In the genomic region with DNA sequence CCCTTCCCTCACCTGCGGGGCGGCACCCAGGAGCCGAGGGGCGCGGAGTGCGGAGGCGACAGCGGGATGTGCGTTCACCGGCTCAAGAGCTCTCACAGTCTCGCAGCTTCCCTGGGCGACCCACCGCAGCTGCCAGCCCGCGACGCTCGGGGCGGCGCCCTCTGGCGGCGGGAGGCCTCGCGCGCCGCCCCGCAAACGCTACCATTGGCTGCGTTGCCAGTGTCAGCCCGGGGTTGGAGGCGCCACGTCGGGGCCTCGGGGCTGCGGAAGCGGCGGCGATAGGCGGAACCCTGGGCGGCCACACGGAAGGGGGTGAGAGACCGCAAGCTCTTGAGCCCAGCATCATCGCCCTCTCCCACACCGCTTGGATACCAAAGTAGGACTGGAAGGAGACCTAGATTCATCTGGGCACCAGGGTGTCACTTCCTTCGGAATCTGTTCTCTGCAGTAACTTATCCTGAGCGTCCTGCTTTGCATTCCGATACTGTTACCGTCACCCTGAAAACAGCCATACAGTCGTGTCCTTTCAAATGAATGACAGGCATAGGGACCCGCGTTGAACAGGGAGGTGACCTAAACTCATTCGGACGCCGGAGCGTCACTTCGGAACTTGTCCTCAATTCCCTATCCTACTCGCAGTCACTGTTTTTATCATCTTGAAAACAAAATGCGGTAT, we compare ENCODE assay signal across 8 mouse cellular contexts. TPM values are rescaled to one million over a fixed set of nuclear protein-coding genes. Genes with fewer than 3 reads are reported as not detected.
DNase-seq lines count a peak whose midpoint lies in the region; ATAC-seq and TF ChIP-seq lines count a peak whose summit lies in the region.

A gene (minus strand): TSS at position 186 of the 676 bp plus-strand sequence.

- POLR2A ChIA-PET in Patski (lab: Charles Lee) = interaction anchor here (3.8 kb wide), 1 partner anchor 26 kb away, joined by 13 read pairs; a partner anchor contains a TSS

- H3K4me3 ChIP-seq in hindbrain, embryonic 14.5 days (replicated peaks; ENCODE audit: low read length) = peak within 1 kb of the TSS; percentile 96

- H3K27ac ChIP-seq in hindbrain, embryonic 14.5 days = peak within 1 kb of the TSS; percentile 88

- no peaks in the 10 kb centered on the region for H3K36me3 ChIP-seq in hindbrain, embryonic 14.5 days (replicated peaks; ENCODE audit: control insufficient read depth, insufficient read depth)

- no peaks in the 10 kb centered on the region for H3K27me3 ChIP-seq in Patski
- no peaks in the 10 kb centered on the region for H3K27me3 ChIP-seq in hindbrain, embryonic 14.5 days (ENCODE audit: control insufficient read depth, insufficient read depth, low read length)

- peak; percentile 100 for TF ChIP-seq CTCF in Patski (IDR thresholded peaks at IDR 0.05)

- H3K4me1 ChIP-seq in hindbrain, embryonic 14.5 days (replicated peaks; ENCODE audit: control insufficient read depth, insufficient read depth, low read length) = peaks cover 15% of the 10 kb centered on the region

- H3K9ac ChIP-seq in hindbrain, embryonic 14.5 days = peak within 1 kb of the TSS; percentile 80

- H3K9me3 ChIP-seq in hindbrain, embryonic 14.5 days (ENCODE audit: control insufficient read depth, low read length) = no peaks in the 10 kb centered on the region

- CTCF ChIA-PET in Patski (lab: Charles Lee) = interaction anchor here (1.1 to 3.3 kb wide), 3 partner anchors 8 to 13 kb away, joined by 3 to 35 read pairs (median 4); no protein-coding TSS in a partner anchor

- in situ Hi-C loops in Patski (cut with MboI; ENCODE audit: low pct_unique_long_range_greater_than_20kb) = no loop called here

- DNase-seq in Patski (ENCODE audit: low read depth, low spot score) = peak; percentile 49
- peak; percentile 90 to 91 for DNase-seq in cerebellum, postnatal 14 days
- peak; percentile 80 to 81 for DNase-seq in frontal cortex, postnatal 25 days (ENCODE audit: low spot score in 2 of 2)
- peak; percentile 93 for DNase-seq in hindbrain, embryonic 14.5 days (ENCODE audit: low spot score)
- peak; percentile 91 for DNase-seq in layer of hippocampus, postnatal 36 days
- peak; percentile 92 for DNase-seq in lung, postnatal 36 days
- DNase-seq in retina, postnatal 1 day = peak; percentile 95
- DNase-seq in urinary bladder, adult 18-20 months (ENCODE audit: low spot score in 2 of 2) = peak; percentile 82 to 89

- peak; percentile 96 for ATAC-seq in Patski
- ATAC-seq in hindbrain, embryonic 14.5 days (ENCODE audit: low FRiP score) = peak; percentile 94

- WGBS in hindbrain, embryonic 14.5 days = under 1% methylated on average over 54 of the region's 57 CpGs

- H3K4me2 ChIP-seq in hindbrain, embryonic 14.5 days (replicated peaks) = peak within 1 kb of the TSS; percentile 67

RNA-seq across cellular contexts. Expression of the gene that starts here (rescaled TPM):
- 75.4 TPM for polyA plus RNA-seq in Patski (2021)
- polyA plus RNA-seq in hindbrain, embryonic 14.5 days (2014; fragmentation: Nextera tagmentation; extraction: Ambion mirVana) = 72.2 and 74.0 TPM in 2 replicates
- total RNA-seq in layer of hippocampus, postnatal 36 days (2021) = 10 to 100 TPM; 70.6 to 99.7 TPM

Comparison
In these comparisons a context has a peak if more than half of its experiments do, and no peak if none do; other contexts are left out.
1. Peak in every context shown above with its lines: DNase-seq, ATAC-seq, H3K4me3 ChIP-seq and H3K27ac ChIP-seq.